7 mouse cellular contexts compared by ENCODE assay signal in genomic region chrX:23692722-23693442, GRCm38 (mm10). TPM values are rescaled to one million over a fixed set of nuclear protein-coding genes. Genes with fewer than 3 reads are reported as not detected.
DNase-seq lines count a peak whose midpoint lies in the region; ATAC-seq and TF ChIP-seq lines count a peak whose summit lies in the region.

Wdr44 (plus strand) TSS chrX:23693051.

- H3K4me3 ChIP-seq in embryonic facial prominence, embryonic 10.5 days: peak within 1 kb of the TSS; percentile 65
- peak within 1 kb of the TSS; percentile 54 for H3K4me3 ChIP-seq in intestine, postnatal 0 days (ENCODE audit: low read depth, low read length)
- H3K4me3 ChIP-seq in midbrain, embryonic 12.5 days: peak within 1 kb of the TSS; percentile 58
- H3K4me3 ChIP-seq in small intestine, adult 2 months (ENCODE audit: low read depth, low read length): peak within 1 kb of the TSS; percentile 98

- H3K9ac ChIP-seq in intestine, postnatal 0 days (ENCODE audit: low read depth, low read length): peak within 1 kb of the TSS; percentile 70
- peak within 1 kb of the TSS; percentile 59 for H3K9ac ChIP-seq in midbrain, embryonic 12.5 days (replicated peaks)

- peak within 1 kb of the TSS; percentile 82 for H3K27ac ChIP-seq in embryonic facial prominence, embryonic 10.5 days (replicated peaks)
- peak within 1 kb of the TSS; percentile 93 for H3K27ac ChIP-seq in intestine, postnatal 0 days (ENCODE audit: low read depth, low read length)
- H3K27ac ChIP-seq in midbrain, embryonic 12.5 days (replicated peaks): peak within 1 kb of the TSS; percentile 80
- peak within 1 kb of the TSS; percentile 97 for H3K27ac ChIP-seq in small intestine, adult 2 months (ENCODE audit: insufficient read depth, low read depth, low read length)

- H3K4me1 ChIP-seq in embryonic facial prominence, embryonic 10.5 days: no peaks in the 10 kb centered on the region
- no peaks in the 10 kb centered on the region for H3K4me1 ChIP-seq in intestine, postnatal 0 days (replicated peaks; ENCODE audit: control insufficient read depth, insufficient read depth, low read length)
- no peaks in the 10 kb centered on the region for H3K4me1 ChIP-seq in midbrain, embryonic 12.5 days
- H3K4me1 ChIP-seq in small intestine, adult 2 months (ENCODE audit: control insufficient read depth, insufficient read depth, insufficient read length, low read length): no peaks in the 10 kb centered on the region

- WGBS in embryonic facial prominence, embryonic 10.5 days: 11% methylated on average over 51 of the region's 51 CpGs
- WGBS in intestine, postnatal 0 days: 8% methylated on average over 51 of the region's 51 CpGs
- WGBS in midbrain, embryonic 12.5 days: 15% methylated on average over 51 of the region's 51 CpGs
- WGBS in small intestine, adult 2 months: 4% methylated on average over 51 of the region's 51 CpGs

- no peaks in the 10 kb centered on the region for H3K36me3 ChIP-seq in embryonic facial prominence, embryonic 10.5 days (replicated peaks)
- H3K36me3 ChIP-seq in intestine, postnatal 0 days (ENCODE audit: control insufficient read depth, insufficient read depth): no peaks in the 10 kb centered on the region
- no peaks in the 10 kb centered on the region for H3K36me3 ChIP-seq in midbrain, embryonic 12.5 days
- no peaks in the 10 kb centered on the region for H3K36me3 ChIP-seq in small intestine, adult 2 months (ENCODE audit: control insufficient read depth, insufficient read depth, low read length)

- peak; percentile 99 for ATAC-seq in intestine, postnatal 0 days
- ATAC-seq in midbrain, embryonic 12.5 days (ENCODE audit: low FRiP score, low read depth): peak; percentile 99

- no peaks in the 10 kb centered on the region for H3K9me3 ChIP-seq in embryonic facial prominence, embryonic 10.5 days
- no peaks in the 10 kb centered on the region for H3K9me3 ChIP-seq in intestine, postnatal 0 days (ENCODE audit: control insufficient read depth)
- no peaks in the 10 kb centered on the region for H3K9me3 ChIP-seq in midbrain, embryonic 12.5 days

- intact Hi-C loops in left cerebral cortex, postnatal 4 days (cut with DNase I): no loop called here

- no peaks in the 10 kb centered on the region for H3K27me3 ChIP-seq in embryonic facial prominence, embryonic 10.5 days (replicated peaks; ENCODE audit: low read depth, poor library complexity, severe bottlenecking)
- no peaks in the 10 kb centered on the region for H3K27me3 ChIP-seq in intestine, postnatal 0 days (replicated peaks; ENCODE audit: control insufficient read depth, insufficient read depth, low read length)
- H3K27me3 ChIP-seq in midbrain, embryonic 12.5 days: no peaks in the 10 kb centered on the region
- H3K27me3 ChIP-seq in small intestine, adult 2 months (ENCODE audit: control insufficient read depth, insufficient read depth, low read length): no peaks in the 10 kb centered on the region

- peak; percentile 86 for TF ChIP-seq POLR2A in small intestine, adult 2 months (IDR thresholded peaks at IDR 0.05; ENCODE audit: low read depth, low read length)

- peak; percentile 15; the same call in 1 of the 2 replicates for TF ChIP-seq CTCF in intestine, postnatal 0 days (IDR thresholded peaks at IDR 0.05; ENCODE audit: low read depth)
- TF ChIP-seq CTCF in small intestine, adult 2 months (IDR thresholded peaks at IDR 0.05; ENCODE audit: extremely low read depth, insufficient read length, insufficient replicate concordance, low read depth, low read length): no peak

- DNase-seq in adrenal gland, postnatal 10 days: peak; percentile 94
- DNase-seq in embryonic facial prominence, embryonic 10.5 days (ENCODE audit: low spot score): peak; percentile 93
- peak; percentile 52 for DNase-seq in gonadal fat pad, adult 2 months (ENCODE audit: low read depth)
- DNase-seq in left cerebral cortex, postnatal 4 days: peak; percentile 94

- H3K4me2 ChIP-seq in intestine, postnatal 0 days (replicated peaks; ENCODE audit: low read depth): peak within 1 kb of the TSS; percentile 60
- peak within 1 kb of the TSS; percentile 54 for H3K4me2 ChIP-seq in midbrain, embryonic 12.5 days (replicated peaks)

RNA-seq across cellular contexts. Expression of gene Wdr44, which starts in this region (rescaled TPM):
- total RNA-seq in adrenal gland, postnatal 10 days (2021): 1 to 10 TPM; 7.7 to 9.4 TPM
- 4.4 and 4.8 TPM in 2 replicates for polyA plus RNA-seq in embryonic facial prominence, embryonic 10.5 days (2016; fragmentation: Nextera tagmentation; extraction: Ambion mirVana)
- 1.6 and 2.2 TPM in 2 replicates for polyA plus RNA-seq in gonadal fat pad, adult 2 months (2012; rRNA removed)
- 12.8 and 15.5 TPM in 2 replicates for polyA plus RNA-seq in intestine, postnatal 0 days (2015; fragmentation: Nextera tagmentation; extraction: Ambion mirVana)
- total RNA-seq in left cerebral cortex, postnatal 4 days (2021): 10 to 100 TPM; 25.4 to 25.7 TPM
- 8.8 and 9.3 TPM in 2 replicates for polyA plus RNA-seq in midbrain, embryonic 12.5 days (2016; fragmentation: Nextera tagmentation; extraction: Ambion mirVana)
- 4.4 and 4.8 TPM in 2 replicates for polyA plus RNA-seq in small intestine, adult 2 months (2012; rRNA removed)

Comparison
In these comparisons a context has a peak if more than half of its experiments do, and no peak if none do; other contexts are left out.
1. Peak in every context shown above with its lines: DNase-seq, ATAC-seq, H3K4me3 ChIP-seq and H3K27ac ChIP-seq.